Mouse (Mus musculus): ENCODE data around the gene Preb. TPM values are rescaled to one million over a fixed set of nuclear protein-coding genes. Genes with fewer than 3 reads are reported as not detected.
A peak's percentile ranks its signal among the peaks of the same experiment; 100 is the strongest.

Preb gene
- polyA plus RNA-seq, 1 experiment from 2014 or later: 139 TPM

DNA sequence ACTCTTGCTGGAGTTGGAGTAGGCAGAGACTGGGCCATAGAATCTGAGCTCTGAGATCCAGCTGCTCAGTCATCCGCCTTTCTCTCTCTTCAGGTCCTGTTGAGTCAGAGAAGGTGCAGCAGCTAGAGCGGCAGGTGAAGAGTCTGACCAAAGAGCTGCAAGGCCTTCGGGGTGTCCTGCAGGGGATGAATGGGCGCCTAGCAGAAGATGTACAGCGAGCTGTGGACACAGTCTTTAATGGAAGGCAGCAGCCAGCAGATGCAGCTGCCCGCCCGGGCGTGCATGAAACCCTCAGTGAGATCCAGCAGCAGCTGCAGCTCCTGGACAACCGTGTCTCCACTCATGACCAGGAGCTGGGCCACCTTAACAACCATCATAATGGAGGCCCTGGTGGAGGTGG is 43.3 kb downstream of the Preb start:
- peaks cover 94% of the 10 kb centered on the region for H3K4me1 ChIP-seq
- no peaks in the 10 kb centered on the region for H3K27me3 ChIP-seq (ENCODE audit: low read depth, poor library complexity, severe bottlenecking)
- H3K4me3 ChIP-seq: no peak overlapping the region
- no peak for DNase-seq (ENCODE audit: low spot score)
- 94% methylated on average over 9 of the region's 9 CpGs for WGBS
- no peaks in the 10 kb centered on the region for H3K9me3 ChIP-seq (replicated peaks)
- peaks cover 61% of the 10 kb centered on the region for H3K36me3 ChIP-seq
- H3K27ac ChIP-seq: 0 out of 2 replicates have a peak overlapping the region, but pooled peaks have one; percentile 5

DNA sequence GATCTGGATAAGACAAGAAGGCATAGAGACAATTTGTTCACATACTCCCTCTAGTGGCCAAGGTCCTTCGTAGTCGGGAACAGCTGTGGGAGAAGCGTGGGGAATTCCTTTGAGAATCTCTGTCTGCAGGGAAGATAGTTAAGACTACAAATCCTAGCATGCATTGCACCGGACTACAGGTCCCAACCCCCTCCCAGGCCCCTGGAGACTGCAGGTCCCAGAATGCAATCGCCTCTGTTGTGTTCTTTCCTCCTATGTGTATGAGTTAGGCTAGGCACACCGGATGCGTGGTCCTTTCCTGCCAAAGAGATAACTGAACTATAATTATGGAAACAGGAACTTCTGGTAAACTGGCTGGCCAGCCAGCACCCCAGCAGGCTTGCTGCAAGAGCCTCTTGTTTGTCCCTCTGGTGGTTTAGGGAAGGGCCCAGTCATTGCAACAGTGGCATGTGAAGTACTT is 44.2 kb downstream of the Preb start:
- H3K4me1 ChIP-seq: peaks cover 94% of the 10 kb centered on the region
- DNase-seq (ENCODE audit: low spot score): peak; percentile 80
- WGBS: 11% methylated on average over 7 of the region's 7 CpGs

DNA sequence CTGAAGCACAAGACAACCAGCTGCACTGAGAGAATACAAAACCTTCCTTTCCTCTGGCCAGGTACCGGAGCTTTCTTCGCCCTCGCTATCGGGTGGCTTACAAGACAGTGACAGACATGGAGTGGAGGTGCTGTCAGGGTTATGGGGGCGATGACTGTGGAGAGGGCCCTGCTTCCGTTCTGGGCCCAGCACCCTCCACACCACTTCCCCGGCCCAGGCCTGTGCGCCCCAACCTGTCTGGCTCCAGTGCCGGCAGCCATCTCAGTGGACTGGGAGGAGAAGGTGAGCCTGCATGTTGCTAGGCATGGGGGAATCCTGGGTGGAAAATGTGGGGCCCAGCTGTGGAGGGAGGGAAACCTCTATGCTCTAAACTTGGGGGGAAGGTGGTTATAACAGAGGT is 44.7 kb downstream of the Preb start:
- WGBS: 61% methylated on average over 9 of the region's 9 CpGs
- Histone ChIP-seq H3K4me1 (peaks cover 94% of the 10 kb centered on the region), H3K4me3 (peak overlapping the region; percentile 63), H3K27me3 (ENCODE audit: low read depth, poor library complexity, severe bottlenecking) (no peaks in the 10 kb centered on the region), H3K27ac (peak overlapping the region; percentile 97), H3K9me3 (replicated peaks) (no peaks in the 10 kb centered on the region), H3K36me3 (peaks cover 53% of the 10 kb centered on the region)
- DNase-seq (ENCODE audit: low spot score): no peak

More for the DNA sequence above, 44.2 kb downstream of the Preb start:
- Histone ChIP-seq H3K4me3 (peak overlapping the region; percentile 63), H3K27me3 (ENCODE audit: low read depth, poor library complexity, severe bottlenecking) (no peaks in the 10 kb centered on the region), H3K27ac (peak overlapping the region; percentile 97), H3K36me3 (peaks cover 58% of the 10 kb centered on the region), H3K9me3 (replicated peaks) (no peaks in the 10 kb centered on the region)

DNA sequence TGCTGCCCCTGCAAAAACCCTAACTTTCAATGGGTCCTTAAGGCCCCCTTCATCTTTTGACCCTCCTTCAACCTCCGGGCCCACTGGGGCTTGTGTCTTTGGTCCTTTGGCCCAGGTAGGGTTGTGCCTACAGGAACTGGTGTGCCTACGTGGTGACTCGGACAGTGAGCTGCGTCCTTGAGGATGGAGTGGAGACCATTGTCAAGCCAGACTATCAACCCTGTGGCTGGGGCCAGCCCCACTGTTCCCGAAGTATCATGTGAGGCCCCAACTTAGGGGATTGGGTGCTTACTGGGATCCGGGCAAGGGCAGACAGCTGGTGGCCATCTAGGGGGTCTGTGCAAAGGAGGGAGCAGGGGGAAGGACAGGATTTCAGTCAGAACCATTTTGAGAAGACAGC is 45.3 kb downstream of the Preb start:
- Histone ChIP-seq H3K27ac (peak overlapping the region; percentile 97), H3K36me3 (peaks cover 47% of the 10 kb centered on the region), H3K27me3 (ENCODE audit: low read depth, poor library complexity, severe bottlenecking) (no peaks in the 10 kb centered on the region), H3K4me3 (peak overlapping the region; percentile 63), H3K4me1 (peaks cover 93% of the 10 kb centered on the region), H3K9me3 (replicated peaks) (no peaks in the 10 kb centered on the region)
- DNase-seq (ENCODE audit: low spot score): no peak
- WGBS: 70% methylated on average over 6 of the region's 6 CpGs

DNA sequence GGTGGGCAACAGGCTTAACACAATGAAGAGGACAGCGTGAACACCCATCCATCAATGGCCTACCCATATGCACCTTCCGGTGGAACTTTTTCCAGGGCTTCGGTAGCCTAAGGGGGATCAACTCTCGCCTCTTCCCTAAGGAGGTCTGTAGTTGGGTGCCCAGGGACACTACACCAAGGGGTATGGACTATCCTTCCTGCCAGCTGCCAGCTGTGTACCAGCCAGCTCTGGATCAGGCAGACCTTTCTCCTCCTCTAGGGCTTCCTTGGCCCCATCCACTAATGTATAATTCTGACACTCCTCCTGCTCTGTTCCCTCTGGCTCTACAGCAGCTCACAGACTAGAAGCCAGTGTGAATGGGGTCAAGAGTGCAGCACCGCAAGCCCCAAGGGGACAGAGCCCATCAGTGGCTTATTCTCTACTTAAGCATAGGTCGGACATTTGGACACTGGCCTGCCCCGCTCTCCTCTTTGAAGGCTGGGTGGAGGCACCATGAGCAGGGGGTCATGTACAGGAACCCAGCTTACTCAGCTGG is 46.0 kb downstream of the Preb start:
- H3K4me1 ChIP-seq: peaks cover 98% of the 10 kb centered on the region
- no peak for DNase-seq (ENCODE audit: low spot score)

DNA sequence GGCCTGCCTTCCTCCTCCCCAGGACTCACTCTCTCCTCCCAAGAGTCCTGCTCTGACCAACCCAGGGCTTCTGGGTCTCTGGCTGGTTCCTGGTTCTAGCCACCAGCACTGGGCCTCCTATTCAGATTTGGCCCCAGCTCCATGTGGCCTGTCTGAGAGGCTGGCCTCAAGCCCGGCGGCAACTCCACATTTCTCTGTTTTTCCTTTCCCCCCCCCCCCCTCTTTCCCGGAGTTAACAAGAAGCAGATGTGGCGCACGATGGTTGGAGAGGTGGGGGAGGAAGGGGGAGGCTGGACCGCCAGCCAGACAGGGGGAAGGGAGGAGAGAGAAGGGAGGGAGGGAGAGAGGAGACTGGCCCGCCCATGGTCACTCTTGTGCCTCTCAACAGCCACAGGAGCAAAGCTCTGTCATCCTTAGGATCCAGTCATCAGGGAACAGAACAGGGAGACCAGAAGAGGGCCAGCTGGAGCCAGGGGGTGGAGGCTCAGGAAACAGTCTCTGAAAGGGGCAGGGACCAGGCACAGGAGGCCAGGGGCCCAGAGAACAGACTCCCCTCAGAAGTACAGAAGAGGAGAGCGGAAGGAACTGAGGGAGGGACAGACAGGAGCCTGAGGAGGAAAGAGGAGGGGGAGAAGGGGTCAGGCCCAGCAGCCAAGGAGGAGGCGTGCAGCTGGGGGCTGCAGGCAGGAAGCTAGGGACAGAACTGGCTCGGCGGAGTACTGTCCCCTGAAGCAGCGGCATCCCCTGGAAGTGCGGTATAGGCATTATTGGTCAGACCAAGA is 46.9 kb downstream of the Preb start, which contains the start of gene Emilin1:
Emilin1 (plus strand) TSS at position 343 of the 782 bp plus-strand sequence.
- Histone ChIP-seq H3K4me1 (peaks cover 98% of the 10 kb centered on the region), H3K9me3 (replicated peaks) (no peaks in the 10 kb centered on the region), H3K27ac (peak within 1 kb of the TSS; percentile 97), H3K4me3 (peak within 1 kb of the TSS; percentile 63), H3K27me3 (ENCODE audit: low read depth, poor library complexity, severe bottlenecking) (no peaks in the 10 kb centered on the region), H3K36me3 (peaks cover 31% of the 10 kb centered on the region)
- WGBS: 4% methylated on average over 13 of the region's 13 CpGs
- peak; percentile 92 for DNase-seq (ENCODE audit: low spot score)

More for the DNA sequence above, 46.0 kb downstream of the Preb start:
- Histone ChIP-seq H3K27me3 (ENCODE audit: low read depth, poor library complexity, severe bottlenecking) (no peaks in the 10 kb centered on the region), H3K27ac (peak overlapping the region; percentile 97), H3K4me3 (peak overlapping the region; percentile 63), H3K9me3 (replicated peaks) (no peaks in the 10 kb centered on the region), H3K36me3 (peaks cover 40% of the 10 kb centered on the region)
- 42% methylated on average over 7 of the region's 7 CpGs for WGBS

DNA sequence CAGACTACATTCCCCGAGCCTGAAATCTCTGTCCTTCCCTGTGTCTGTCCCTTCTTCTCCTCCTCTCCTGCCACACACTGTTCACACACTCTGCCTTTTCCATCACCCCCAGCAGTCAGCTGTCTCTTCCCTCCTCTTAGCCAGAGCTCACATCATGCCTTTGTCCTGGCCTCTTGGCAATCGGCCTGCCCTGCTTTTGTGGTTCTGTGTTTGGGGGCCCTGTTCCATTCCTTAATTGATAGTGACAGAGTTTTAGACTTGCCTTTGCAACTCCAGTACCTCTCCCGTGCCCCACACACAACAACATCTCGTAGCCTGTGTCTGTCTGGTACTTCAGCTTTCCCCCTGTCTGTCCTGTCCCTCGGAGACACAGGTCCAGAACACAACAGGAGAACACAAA is 48.0 kb downstream of the Preb start:
- H3K36me3 ChIP-seq: peaks cover 20% of the 10 kb centered on the region
- peaks cover 94% of the 10 kb centered on the region for H3K4me1 ChIP-seq
- no peak for DNase-seq (ENCODE audit: low spot score)
- H3K4me3 ChIP-seq: peak overlapping the region; percentile 63
- H3K9me3 ChIP-seq (replicated peaks): no peaks in the 10 kb centered on the region
- WGBS: 76% methylated on average over 5 of the region's 5 CpGs
- peak overlapping the region; percentile 97 for H3K27ac ChIP-seq
- no peaks in the 10 kb centered on the region for H3K27me3 ChIP-seq (ENCODE audit: low read depth, poor library complexity, severe bottlenecking)

DNA sequence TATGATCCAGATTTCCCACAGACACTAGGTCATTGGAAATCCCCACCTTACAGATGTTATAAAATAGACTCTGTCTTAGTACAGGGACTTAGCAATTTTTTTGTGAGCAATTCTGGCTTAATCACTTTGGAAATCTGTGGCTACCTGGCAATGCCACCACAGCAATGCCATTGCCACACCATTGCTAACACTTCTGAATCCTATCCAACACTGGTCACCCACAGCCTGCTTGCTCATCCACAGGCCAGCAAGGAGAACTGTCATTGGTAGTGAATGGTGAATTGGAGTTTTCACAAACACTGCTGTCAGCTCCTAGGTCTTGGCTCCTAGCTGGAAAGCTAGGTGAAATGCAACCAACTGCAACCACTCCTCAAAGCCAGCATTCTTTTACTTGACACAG is 49.7 kb downstream of the Preb start:
- no peak for DNase-seq (ENCODE audit: low spot score)
- peak overlapping the region; percentile 97 for H3K27ac ChIP-seq

DNA sequence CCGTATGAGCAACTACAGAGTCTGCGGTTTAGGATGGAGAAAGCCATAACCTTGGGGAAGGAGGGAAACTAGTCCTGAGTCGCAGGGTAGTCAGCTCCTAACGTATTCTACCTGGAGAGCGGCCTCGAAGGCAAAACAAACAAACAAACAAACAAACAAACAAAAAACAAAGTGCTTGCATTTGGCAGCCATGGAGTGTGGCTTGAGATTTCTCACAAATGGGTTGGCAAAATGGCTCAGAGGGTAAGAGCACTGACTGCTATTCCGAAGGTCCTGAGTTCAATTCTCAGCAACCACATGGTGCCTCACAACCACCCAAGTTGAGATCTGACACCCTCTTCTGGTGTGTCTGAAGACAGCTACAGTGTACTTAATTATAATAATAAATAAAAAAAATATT is 50.3 kb downstream of the Preb start:
- Histone ChIP-seq H3K4me3 (no peak overlapping the region; the same call in 1 of the 2 replicates), H3K27me3 (ENCODE audit: low read depth, poor library complexity, severe bottlenecking) (no peaks in the 10 kb centered on the region), H3K36me3 (peaks cover 16% of the 10 kb centered on the region), H3K9me3 (replicated peaks) (no peaks in the 10 kb centered on the region), H3K4me1 (peaks cover 92% of the 10 kb centered on the region), H3K27ac (peak overlapping the region; percentile 95)
- no peak for DNase-seq (ENCODE audit: low spot score)
- 86% methylated on average over 7 of the region's 7 CpGs for WGBS

More for the DNA sequence above, 49.7 kb downstream of the Preb start:
- H3K9me3 ChIP-seq (replicated peaks): no peaks in the 10 kb centered on the region
- peaks cover 92% of the 10 kb centered on the region for H3K4me1 ChIP-seq
- no peak overlapping the region for H3K4me3 ChIP-seq
- H3K36me3 ChIP-seq: peaks cover 16% of the 10 kb centered on the region
- H3K27me3 ChIP-seq (ENCODE audit: low read depth, poor library complexity, severe bottlenecking): no peaks in the 10 kb centered on the region

DNA sequence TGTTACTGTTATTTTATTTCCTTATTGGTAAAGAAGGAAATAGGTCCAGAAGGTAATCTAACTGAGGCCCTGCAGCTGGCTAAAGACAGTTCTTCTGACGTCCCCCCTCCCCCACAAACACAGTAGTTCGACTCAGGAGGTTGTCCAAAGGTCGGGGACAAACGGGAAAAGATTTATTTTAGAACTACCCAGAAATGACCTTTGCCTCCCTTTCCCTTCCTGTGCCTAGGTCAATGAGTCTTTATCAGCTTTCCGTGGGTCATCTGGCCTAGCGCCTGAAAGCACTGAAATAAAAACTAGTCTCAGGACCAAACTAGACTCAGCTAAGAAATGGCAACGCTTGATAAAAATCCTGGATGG is 50.9 kb downstream of the Preb start:
- peaks cover 89% of the 10 kb centered on the region for H3K4me1 ChIP-seq
- no peak for DNase-seq (ENCODE audit: low spot score)
- H3K9me3 ChIP-seq (replicated peaks): no peaks in the 10 kb centered on the region
- 11% methylated on average over 7 of the region's 7 CpGs for WGBS
- no peaks in the 10 kb centered on the region for H3K27me3 ChIP-seq (ENCODE audit: low read depth, poor library complexity, severe bottlenecking)
- peak overlapping the region; percentile 77 for H3K4me3 ChIP-seq
- peaks cover 20% of the 10 kb centered on the region for H3K36me3 ChIP-seq
- H3K27ac ChIP-seq: peak overlapping the region; percentile 95

DNA sequence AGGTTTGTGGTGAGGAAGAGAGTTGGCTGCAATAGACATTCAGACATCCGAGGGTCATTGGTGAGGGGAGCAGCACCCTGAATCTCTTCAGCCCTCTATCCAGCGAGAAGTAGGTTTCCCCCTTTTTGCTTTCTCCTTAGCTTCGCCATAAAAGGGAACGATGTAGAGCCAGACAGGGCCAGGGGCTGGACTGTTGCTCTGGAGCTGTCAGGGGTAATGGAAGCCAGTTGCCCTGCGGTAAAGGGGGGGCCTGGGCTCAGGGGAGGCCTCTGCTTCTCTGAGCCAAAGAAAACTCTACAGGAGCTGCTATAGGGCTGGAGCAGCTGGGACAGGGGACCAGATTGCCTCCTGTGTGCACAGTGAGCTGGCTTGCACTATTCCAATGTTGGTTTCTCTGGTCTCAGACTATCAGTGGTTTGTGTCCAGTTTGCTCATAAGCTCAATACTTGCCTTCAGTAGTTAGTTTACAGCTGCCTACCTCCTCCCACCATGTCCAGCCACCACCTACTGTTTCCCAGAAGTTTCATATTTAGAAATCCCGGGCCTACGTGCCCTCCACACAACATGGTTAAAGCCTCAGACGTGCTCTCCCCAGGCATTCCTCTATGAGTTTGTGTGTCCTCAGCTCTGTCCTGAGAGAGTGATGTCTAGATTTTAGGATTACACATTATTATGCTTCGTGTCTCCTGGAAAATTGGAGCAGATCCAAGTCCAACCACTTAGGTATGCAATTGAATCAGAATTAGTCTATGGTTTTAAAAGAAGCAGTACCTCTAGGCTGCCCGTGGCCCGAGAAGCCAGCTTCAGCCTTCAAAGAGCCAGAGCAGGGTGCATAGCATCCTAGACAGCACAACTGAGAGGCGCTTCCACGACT is 51.5 kb downstream of the Preb start:
- Histone ChIP-seq H3K36me3 (peaks cover 26% of the 10 kb centered on the region), H3K27ac (peak overlapping the region; percentile 95), H3K9me3 (replicated peaks) (no peaks in the 10 kb centered on the region), H3K4me1 (peaks cover 82% of the 10 kb centered on the region), H3K4me3 (peak overlapping the region; percentile 77), H3K27me3 (ENCODE audit: low read depth, poor library complexity, severe bottlenecking) (no peaks in the 10 kb centered on the region)
- 29% methylated on average over 13 of the region's 13 CpGs for WGBS
- peak; percentile 64 for DNase-seq (ENCODE audit: low spot score)

DNA sequence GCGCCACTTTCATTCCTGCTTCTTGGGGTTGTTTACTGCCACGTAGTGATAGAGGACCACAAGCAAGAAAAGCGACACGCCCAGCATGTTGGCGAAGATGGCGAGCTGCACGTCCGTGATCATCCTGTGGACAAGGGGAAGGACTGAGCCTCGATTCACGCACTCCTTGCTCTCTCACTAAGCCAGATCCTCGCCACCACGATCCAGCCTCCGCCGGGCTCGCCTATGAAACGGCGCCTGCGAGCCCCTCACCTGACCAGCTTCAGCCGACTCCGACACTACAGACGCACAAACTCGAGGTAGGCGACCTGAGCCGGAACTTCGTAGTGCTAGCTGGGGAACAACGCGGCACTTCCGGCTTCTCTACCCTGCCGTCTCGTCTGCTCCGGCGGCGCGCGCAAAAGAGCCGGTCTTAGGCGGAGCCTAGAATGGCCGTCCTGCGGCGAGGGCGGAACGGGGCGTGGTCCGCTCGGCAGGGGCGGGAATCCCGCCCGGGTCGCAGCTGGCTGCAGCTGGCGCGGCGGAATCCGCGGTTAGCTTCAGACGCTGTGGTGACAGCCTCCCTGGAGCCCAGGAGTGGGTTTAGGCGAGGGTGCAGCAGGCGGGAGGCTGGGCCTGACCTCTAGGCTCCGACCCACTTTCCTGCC is 52.6 kb downstream of the Preb start, which contains the start of gene Ost4:
Ost4 (minus strand) TSS at position 376 of the 647 bp plus-strand sequence.
- peaks cover 71% of the 10 kb centered on the region for H3K4me1 ChIP-seq
- WGBS: under 1% methylated on average over 58 of the region's 58 CpGs

More for the DNA sequence above, 52.6 kb downstream of the Preb start, which contains the start of gene Ost4:
- peak; percentile 98 for DNase-seq (ENCODE audit: low spot score)
- Histone ChIP-seq H3K27ac (peak within 1 kb of the TSS; percentile 95), H3K27me3 (ENCODE audit: low read depth, poor library complexity, severe bottlenecking) (no peaks in the 10 kb centered on the region), H3K9me3 (replicated peaks) (no peaks in the 10 kb centered on the region), H3K4me3 (peak within 1 kb of the TSS; percentile 77), H3K36me3 (peaks cover 37% of the 10 kb centered on the region)
